Mouse (Mus musculus) gastrocnemius, postnatal 14 days (tissue): Measurements from ENCODE around the gene Krt77. TPM values are rescaled to one million over a fixed set of nuclear protein-coding genes. Genes with fewer than 3 reads are reported as not detected.

ENCODE experiments used
- DNase-seq: peaks from one replicate; pipeline ENCODE4 v3.0.0; 2021; ENCODE audit warnings: mixed read lengths
- intact Hi-C: fragments of 180-260 bp; cut with DNase I; formaldehyde crosslinking; loops from one replicate; pipeline ENCODE4 v1.15.1; 2025; ENCODE audit warnings: low total_unique reads
- microRNA-seq, 2 experiments: library from miRNA; unstranded; fragments of <30 nt; microRNA quantifications; one replicate each; pipeline ENCODE4 v1.2.0; 2021
- total RNA-seq, 2 experiments: library from RNA; stranded (reverse); gene quantifications; 2 replicates each; pipeline ENCODE4 v1.2.3; 2021

Krt77 gene
- total RNA-seq, 2 experiments from 2014 or later: not detected

DNA sequence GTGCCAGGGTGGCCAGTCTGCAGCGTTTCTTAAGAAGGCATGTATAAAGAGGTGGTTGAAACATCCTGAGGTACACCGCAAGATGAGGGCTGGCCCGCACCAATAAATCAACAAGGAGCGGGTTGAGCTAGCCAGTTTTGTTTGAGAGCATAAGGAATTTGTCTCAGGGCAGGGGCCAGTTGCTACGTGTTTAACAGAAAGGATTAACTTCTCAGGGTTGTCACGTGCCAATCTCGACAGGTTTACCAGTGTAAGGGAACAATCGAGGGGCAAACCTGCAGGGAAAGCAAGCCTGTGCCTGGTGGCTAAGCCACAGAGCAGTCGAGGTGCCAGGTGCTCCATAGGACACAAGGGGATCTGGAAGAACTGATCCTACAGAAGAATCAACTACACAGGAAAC lies 26.3 kb downstream of the Krt77 start:
- no peak for DNase-seq
- intact Hi-C loops: no loop called here

- no peak for DNase-seq
- intact Hi-C loops: no loop called here
Measured at GRCm38 (mm10) chr15:101834784-101835328, 34.6 kb downstream of the Krt77 start.

- intact Hi-C loops: no loop called here
- DNase-seq: no peak
Measured at GRCm38 (mm10) chr15:101833131-101833530, 36.4 kb downstream of the Krt77 start.

GRCm38 (mm10) chr15:101829441-101829840 lies 40.1 kb downstream of the Krt77 start:
- no peak for DNase-seq
- intact Hi-C loops: no loop called here

GRCm38 (mm10) chr15:101821786-101822185 lies 47.7 kb downstream of the Krt77 start:
- intact Hi-C loops: no loop called here
- DNase-seq: no peak

- intact Hi-C loops: no loop called here
- DNase-seq: no peak
Measured at GRCm38 (mm10) chr15:101817875-101818274, 51.6 kb downstream of the Krt77 start, which contains the start of gene Krt2. TSS of gene Krt2 (minus strand) at chr15:101818169.

Small RNA genes lying within 50 kb of the gene (microRNA-seq; reads per million reads assigned to microRNA genes)
- gene Gm44356: 0 reads per million in 2 experiments

Other genes with a start within 250 kb of the Krt77 start
- not detected for gene Gm5414, start 241.5 kb downstream of the Krt77 start, total RNA-seq
- not detected for gene Gm5478, start 222.3 kb downstream of the Krt77 start, total RNA-seq
- not detected for gene Krt6b, start 189.4 kb downstream of the Krt77 start, total RNA-seq
- gene Krt6a, start 175.4 kb downstream of the Krt77 start, total RNA-seq: not detected
- gene Krt5, start 156.8 kb downstream of the Krt77 start, total RNA-seq: not detected
- gene Krt71, start 126.6 kb downstream of the Krt77 start, total RNA-seq: not detected
- not detected for gene Krt72, start 83.2 kb downstream of the Krt77 start, total RNA-seq
- not detected for gene Krt73, start 67.4 kb downstream of the Krt77 start, total RNA-seq
- not detected for gene Krt2, start 51.5 kb downstream of the Krt77 start, total RNA-seq
- gene Krt1, start 18.9 kb downstream of the Krt77 start, total RNA-seq: not detected
- gene Krt76, start 23.2 kb upstream of the Krt77 start, total RNA-seq: not detected
- gene Krt4, start 55.0 kb upstream of the Krt77 start, total RNA-seq: under 1 TPM in 1 of 2 experiments, not detected in 1; 0.16 TPM
- not detected for gene Krt79, start 70.6 kb upstream of the Krt77 start, total RNA-seq
- gene Krt78, start 84.6 kb upstream of the Krt77 start, total RNA-seq: not detected
- under 1 TPM; 0.49 to 0.92 TPM for gene Krt8, start 134.8 kb upstream of the Krt77 start, total RNA-seq
- 1 to 10 TPM in 1 of 2 experiments, under 1 TPM in 1; 0.42 to 1.6 TPM for gene Krt18, start 158.5 kb upstream of the Krt77 start, total RNA-seq
- 100 to 1,000 TPM; 130 to 139 TPM for gene Eif4b, start 204.1 kb upstream of the Krt77 start, total RNA-seq
- 10 to 100 TPM; 29.8 to 45.6 TPM for gene Tns2, start 230.7 kb upstream of the Krt77 start, total RNA-seq